Mouse (Mus musculus) stomach, embryonic 16.5 days (tissue): ENCODE data around the gene Strada. TPM values are rescaled to one million over a fixed set of nuclear protein-coding genes. Genes with fewer than 3 reads are reported as not detected.
A peak's percentile ranks its signal among the peaks of the same experiment; 100 is the strongest.
"Not testable (repeated sequence)": the region's sequence is repeated elsewhere in the genome, so short reads cannot be mapped to it uniquely, and the experiment has no call there.

Experiments
- ATAC-seq: fragments of 200-750 bp; cut with Nextera tagmentation; 2 replicates; pipeline ENCODE4 v1.8.0; 2017; ENCODE audit warnings: moderate number of reproducible peaks, moderate TSS enrichment; ENCODE audit not compliant: insufficient read depth, low FRiP score
- H3K27ac ChIP-seq: fragments of 300-500 bp; sonication (generic); 2 replicates; pipeline ENCODE4 v1.5.1; 2014; ENCODE audit warnings: low read length
- H3K27me3 ChIP-seq: fragments of 300-500 bp; sonication (generic); 2 replicates; pipeline ENCODE4 v1.6.1; 2014; ENCODE audit warnings: low read length, control low read depth, mixed read lengths; ENCODE audit not compliant: control insufficient read depth, insufficient read depth
- H3K36me3 ChIP-seq: fragments of 300-500 bp; sonication (generic); 2 replicates; pipeline ENCODE4 v1.6.1; 2014; ENCODE audit warnings: low read length; ENCODE audit not compliant: control insufficient read depth, insufficient read depth
- H3K4me1 ChIP-seq: fragments of 300-500 bp; sonication (generic); 2 replicates; pipeline ENCODE4 v1.6.1; 2014; ENCODE audit warnings: low read length, control low read depth, mixed read lengths; ENCODE audit not compliant: control insufficient read depth, insufficient read depth
- H3K4me2 ChIP-seq: fragments of 300-500 bp; sonication (generic); 2 replicates; pipeline ENCODE4 v1.6.1; 2014; ENCODE audit warnings: low read depth, low read length, mixed read lengths
- H3K4me3 ChIP-seq: fragments of 300-500 bp; sonication (generic); replicated peaks from 2 replicates; pipeline ENCODE4 v1.5.1; 2014; ENCODE audit warnings: mild to moderate bottlenecking, low read length
- H3K9ac ChIP-seq: fragments of 300-500 bp; sonication (generic); 2 replicates; pipeline ENCODE4 v1.6.1; 2014; ENCODE audit warnings: low read length
- H3K9me3 ChIP-seq: fragments of 300-500 bp; sonication (generic); replicated peaks from 2 replicates; pipeline ENCODE4 v1.6.1; 2016; ENCODE audit warnings: low read length, control low read depth; ENCODE audit not compliant: control insufficient read depth
- WGBS: fragments of 180-500 bp; shearing (Covaris S2); extraction: QIAGEN DNeasy Blood & Tissue Kit; methylation state at CpG from one replicate; pipeline ENCODE4 v1.1.7; 2014; 5-methylcytosine and 5-hydroxymethylcytosine counted together
- polyA plus RNA-seq: library from polyadenylated mRNA; unstranded; fragments of >200 nt; fragmentation: Nextera tagmentation; extraction: Ambion mirVana; gene quantifications from 2 replicates; pipeline ENCODE4 v1.2.1, GENCODE M21; 2015

Strada gene
- polyA plus RNA-seq, result 18.8 and 19.6 TPM in 2 replicates

GRCm38 (mm10) chr11:106202123-106202465 lies at the start of gene Strada:
Gene Strada, minus strand, starts transcription at chr11:106202168.
- H3K9me3 ChIP-seq, result no peaks in the 10 kb centered on the region
- peaks cover 14% of the 10 kb centered on the region; the same call in 1 of the 2 replicates for H3K36me3 ChIP-seq
- WGBS, result 73% methylated on average over 5 of the region's 5 CpGs
- no peak within 1 kb of the TSS for H3K4me3 ChIP-seq
- H3K9ac ChIP-seq, result no peak within 1 kb of the TSS
- H3K4me1 ChIP-seq, result no peaks in the 10 kb centered on the region
- no peak within 1 kb of the TSS for H3K4me2 ChIP-seq
- H3K27ac ChIP-seq, result no peak within 1 kb of the TSS
- no peaks in the 10 kb centered on the region for H3K27me3 ChIP-seq
- ATAC-seq, result no peak

- Histone ChIP-seq H3K27me3 (no peaks in the 10 kb centered on the region), H3K9me3 (no peaks in the 10 kb centered on the region), H3K36me3 (peaks cover 58% of the 10 kb centered on the region), H3K27ac (no peak overlapping the region), H3K4me3 (no peak overlapping the region), H3K4me1 (no peaks in the 10 kb centered on the region), H3K9ac (no peak overlapping the region), H3K4me2 (no peak overlapping the region)
- WGBS, result 84% methylated on average over 7 of the region's 7 CpGs
- ATAC-seq, result no peak
Measured at GRCm38 (mm10) chr11:106249326-106249725, 47.4 kb upstream of the Strada start.

- Histone ChIP-seq H3K4me3 (no peak overlapping the region), H3K4me2 (no peak overlapping the region), H3K9ac (no peak overlapping the region), H3K4me1 (no peaks in the 10 kb centered on the region), H3K27ac (no peak overlapping the region), H3K9me3 (no peaks in the 10 kb centered on the region), H3K36me3 (peaks cover 67% of the 10 kb centered on the region), H3K27me3 (no peaks in the 10 kb centered on the region)
- 92% methylated on average over 1 of the region's 1 CpGs for WGBS
- ATAC-seq, result no peak
Measured at GRCm38 (mm10) chr11:106246834-106247233, 44.9 kb upstream of the Strada start.

- not testable (repeated sequence) for H3K9ac ChIP-seq, H3K27ac ChIP-seq, H3K9me3 ChIP-seq, H3K4me1 ChIP-seq, H3K4me2 ChIP-seq, ATAC-seq, H3K27me3 ChIP-seq, H3K4me3 ChIP-seq
- peaks cover 24% of the 10 kb centered on the region; the same call in 1 of the 2 replicates for H3K36me3 ChIP-seq
- 77% methylated on average over 8 of the region's 8 CpGs for WGBS
Measured at GRCm38 (mm10) chr11:106233978-106234377, 32.0 kb upstream of the Strada start.

GRCm38 (mm10) chr11:106220603-106221002 lies 18.6 kb upstream of the Strada start:
- Histone ChIP-seq H3K9me3 (no peaks in the 10 kb centered on the region), H3K9ac (no peak overlapping the region), H3K27me3 (no peaks in the 10 kb centered on the region), H3K27ac (no peak overlapping the region), H3K4me2 (no peak overlapping the region), H3K36me3 (0 out of 2 replicates have a peak, but pooled peaks cover 3% of the 10 kb centered on the region), H3K4me3 (no peak overlapping the region), H3K4me1 (peaks cover 11% of the 10 kb centered on the region)
- WGBS, result 92% methylated on average over 3 of the region's 3 CpGs
- no peak for ATAC-seq

- H3K36me3 ChIP-seq, result no peaks in the 10 kb centered on the region
- peaks cover 22% of the 10 kb centered on the region for H3K4me1 ChIP-seq
- H3K9ac ChIP-seq, result peak within 1 kb of the TSS; percentile 98
- H3K9me3 ChIP-seq, result no peaks in the 10 kb centered on the region
- WGBS, result under 1% methylated on average over 70 of the region's 70 CpGs
- peak within 1 kb of the TSS; percentile 75 for H3K4me2 ChIP-seq
- no peaks in the 10 kb centered on the region for H3K27me3 ChIP-seq
- H3K27ac ChIP-seq, result peak within 1 kb of the TSS; percentile 98
- peak within 1 kb of the TSS; percentile 99 for H3K4me3 ChIP-seq
- peak; percentile 94 for ATAC-seq
Measured at GRCm38 (mm10) chr11:106216730-106217490, 14.9 kb upstream of the Strada start, which contains the start of gene Ddx42. Gene Ddx42, plus strand, starts transcription at chr11:106216926.

GRCm38 (mm10) chr11:106215927-106216729 lies 14.2 kb upstream of the Strada start, which contains the start of gene Ccdc47:
Gene Ccdc47, minus strand, starts transcription at chr11:106216344.
- peak within 1 kb of the TSS; percentile 75 for H3K4me2 ChIP-seq
- H3K27ac ChIP-seq, result peak within 1 kb of the TSS; percentile 98
- ATAC-seq, result peak; percentile 97
- peaks cover 22% of the 10 kb centered on the region for H3K4me1 ChIP-seq
- peaks cover 3% of the 10 kb centered on the region; the same call in 1 of the 2 replicates for H3K36me3 ChIP-seq
- peak within 1 kb of the TSS; percentile 99 for H3K4me3 ChIP-seq
- WGBS, result under 1% methylated on average over 46 of the region's 46 CpGs
- peak within 1 kb of the TSS; percentile 98 for H3K9ac ChIP-seq
- H3K9me3 ChIP-seq, result no peaks in the 10 kb centered on the region
- H3K27me3 ChIP-seq, result no peaks in the 10 kb centered on the region

- ATAC-seq, result no peak
- 20% methylated on average over 7 of the region's 7 CpGs for WGBS
Measured at GRCm38 (mm10) chr11:106215450-106215859, 13.5 kb upstream of the Strada start.

GRCm38 (mm10) chr11:106214856-106215255 lies 12.9 kb upstream of the Strada start:
- H3K27ac ChIP-seq, result no peak overlapping the region
- H3K9me3 ChIP-seq, result no peaks in the 10 kb centered on the region
- peak overlapping the region; percentile 79 for H3K9ac ChIP-seq
- H3K4me3 ChIP-seq, result peak overlapping the region; percentile 99
- ATAC-seq, result no peak
- H3K36me3 ChIP-seq, result peaks cover 3% of the 10 kb centered on the region; the same call in 1 of the 2 replicates
- no peaks in the 10 kb centered on the region for H3K27me3 ChIP-seq
- peak overlapping the region; percentile 61 for H3K4me2 ChIP-seq
- H3K4me1 ChIP-seq, result peaks cover 22% of the 10 kb centered on the region
- WGBS, result 83% methylated on average over 5 of the region's 5 CpGs

More at GRCm38 (mm10) chr11:106215450-106215859, 13.5 kb upstream of the Strada start:
- Histone ChIP-seq H3K36me3 (peaks cover 3% of the 10 kb centered on the region; the same call in 1 of the 2 replicates), H3K27me3 (no peaks in the 10 kb centered on the region), H3K9me3 (no peaks in the 10 kb centered on the region), H3K9ac (peak overlapping the region; percentile 79), H3K27ac (peak overlapping the region; percentile 85), H3K4me3 (peak overlapping the region; percentile 99), H3K4me2 (peak overlapping the region; percentile 61), H3K4me1 (peaks cover 22% of the 10 kb centered on the region)
